Mouse (Mus musculus): ENCODE results near the gene Drp2. TPM values are rescaled to one million over a fixed set of nuclear protein-coding genes. Genes with fewer than 3 reads are reported as not detected.

The Drp2 gene
- polyA plus RNA-seq, 1 experiment from 2014 or later = 1.0 TPM

DNA sequence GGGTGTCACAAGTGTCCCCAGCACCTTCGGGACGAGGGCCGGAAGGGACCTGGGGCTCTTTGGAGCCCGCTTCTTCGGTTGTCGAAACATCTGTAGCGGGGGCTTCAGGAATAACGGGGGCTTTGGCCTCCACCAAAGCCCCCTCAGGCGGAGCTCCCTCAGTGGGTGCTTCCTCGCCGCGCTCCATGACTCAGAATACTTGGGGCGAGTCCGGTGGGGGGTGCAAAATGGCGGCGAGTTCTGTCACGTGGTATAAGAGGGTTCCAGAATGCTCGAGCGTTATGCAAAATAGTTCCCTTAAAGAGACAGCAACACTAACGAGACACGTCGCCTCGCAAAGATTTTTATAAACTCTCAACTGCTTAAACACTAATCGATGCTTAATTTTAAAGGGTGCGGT, 71.9 kb downstream of the Drp2 start, which contains the start of gene Taf7l:
Taf7l (minus strand) TSS at position 201 of the 400 bp plus-strand sequence.
- Histone ChIP-seq H3K36me3 (ENCODE audit: control insufficient read depth, insufficient read depth, low read length) (no peaks in the 10 kb centered on the region), H3K9me3 (ENCODE audit: control insufficient read depth, low read length) (peaks cover 7% of the 10 kb centered on the region), H3K27ac (ENCODE audit: low read depth, low read length) (no peak within 1 kb of the TSS), H3K4me3 (ENCODE audit: low read length) (no peak within 1 kb of the TSS), H3K27me3 (ENCODE audit: control insufficient read depth, insufficient read depth, low read length) (no peaks in the 10 kb centered on the region), H3K4me2 (replicated peaks; ENCODE audit: low read depth, low read length) (no peak within 1 kb of the TSS), H3K9ac (ENCODE audit: low read depth, low read length) (no peak within 1 kb of the TSS), H3K4me1 (ENCODE audit: control insufficient read depth, insufficient read depth, low read length) (no peaks in the 10 kb centered on the region)
- ATAC-seq (ENCODE audit: low FRiP score, low TSS enrichment) = no peak
- WGBS = 90% methylated on average over 25 of the region's 25 CpGs

DNA sequence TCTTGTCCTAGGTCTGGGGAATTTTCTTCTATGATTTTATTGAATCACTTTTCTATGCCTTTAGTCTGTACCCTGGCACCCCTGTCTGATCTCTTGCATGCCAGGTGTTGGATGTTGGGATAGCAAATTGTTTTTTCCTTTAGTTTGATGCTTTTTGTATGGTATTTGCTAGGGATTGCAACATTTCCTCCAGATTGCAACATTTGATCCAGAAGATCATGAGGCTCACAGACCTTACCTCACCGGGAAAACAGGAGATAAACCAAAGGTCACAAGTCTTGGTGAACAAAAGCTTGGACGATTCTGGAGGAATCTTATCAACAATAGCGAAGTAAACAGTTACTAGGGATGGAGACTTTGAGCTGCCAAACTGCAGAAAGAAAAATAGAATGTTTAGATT, 77.4 kb downstream of the Drp2 start:
- Histone ChIP-seq H3K27ac (ENCODE audit: low read depth, low read length) (no peak overlapping the region), H3K36me3 (ENCODE audit: control insufficient read depth, insufficient read depth, low read length) (no peaks in the 10 kb centered on the region), H3K9ac (ENCODE audit: low read depth, low read length) (no peak overlapping the region), H3K9me3 (ENCODE audit: control insufficient read depth, low read length) (no peaks in the 10 kb centered on the region), H3K4me3 (ENCODE audit: low read length) (no peak overlapping the region), H3K4me1 (ENCODE audit: control insufficient read depth, insufficient read depth, low read length) (no peaks in the 10 kb centered on the region), H3K27me3 (ENCODE audit: control insufficient read depth, insufficient read depth, low read length) (no peaks in the 10 kb centered on the region), H3K4me2 (replicated peaks; ENCODE audit: low read depth, low read length) (no peak overlapping the region)
- 70% methylated on average over 3 of the region's 3 CpGs for WGBS
- no peak for ATAC-seq (ENCODE audit: low FRiP score, low TSS enrichment)

DNA sequence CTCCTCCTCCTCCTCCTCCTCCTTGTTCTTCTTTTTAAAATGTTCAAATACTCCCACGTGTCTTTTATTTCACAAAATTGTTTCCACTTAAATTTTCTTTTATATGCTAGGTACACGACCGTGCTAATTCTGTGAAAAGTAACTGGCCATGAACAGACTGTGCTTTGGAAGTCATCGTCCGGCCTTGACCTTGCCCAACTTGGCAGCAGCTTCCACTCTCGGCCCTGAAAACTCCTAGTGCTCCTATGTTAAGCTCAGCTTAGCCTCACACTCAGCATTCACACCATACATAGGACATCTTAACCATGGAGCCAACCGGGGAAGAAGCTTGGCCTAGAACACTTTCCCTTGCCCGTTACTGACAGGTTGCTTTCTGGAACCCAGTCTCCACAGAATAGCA, 96.3 kb downstream of the Drp2 start:
- WGBS = 82% methylated on average over 8 of the region's 8 CpGs
- no peaks in the 10 kb centered on the region for H3K36me3 ChIP-seq (ENCODE audit: control insufficient read depth, insufficient read depth, low read length)
- H3K4me3 ChIP-seq (ENCODE audit: low read length) = no peak overlapping the region
- H3K9ac ChIP-seq (ENCODE audit: low read depth, low read length) = no peak overlapping the region
- no peaks in the 10 kb centered on the region for H3K27me3 ChIP-seq (ENCODE audit: control insufficient read depth, insufficient read depth, low read length)
- no peak overlapping the region for H3K27ac ChIP-seq (ENCODE audit: low read depth, low read length)
- no peaks in the 10 kb centered on the region for H3K4me1 ChIP-seq (ENCODE audit: control insufficient read depth, insufficient read depth, low read length)
- ATAC-seq (ENCODE audit: low FRiP score, low TSS enrichment) = no peak
- H3K9me3 ChIP-seq (ENCODE audit: control insufficient read depth, low read length) = no peaks in the 10 kb centered on the region
- no peak overlapping the region for H3K4me2 ChIP-seq (replicated peaks; ENCODE audit: low read depth, low read length)

Other genes starting within 250 kb of the Drp2 start
- gene Xkrx, start 242.5 kb upstream of the Drp2 start, polyA plus RNA-seq (2014; fragmentation: Nextera tagmentation; extraction: Ambion mirVana) = 0.16 TPM in 1 of 2 replicates, not detected in the other
- gene Arl13a, start 217.1 kb upstream of the Drp2 start, polyA plus RNA-seq (2014; fragmentation: Nextera tagmentation; extraction: Ambion mirVana) = not detected in 2 replicates
- gene Nox1, start 182.6 kb upstream of the Drp2 start, polyA plus RNA-seq (2014; fragmentation: Nextera tagmentation; extraction: Ambion mirVana) = 0.11 and 0.32 TPM in 2 replicates
- gene Trmt2b, start 127.6 kb upstream of the Drp2 start, polyA plus RNA-seq (2014; fragmentation: Nextera tagmentation; extraction: Ambion mirVana) = 11.5 and 18.7 TPM in 2 replicates
- 7.9 and 8.9 TPM in 2 replicates for gene Tmem35a, start 109.3 kb upstream of the Drp2 start, polyA plus RNA-seq (2014; fragmentation: Nextera tagmentation; extraction: Ambion mirVana)
- 42.2 and 43.1 TPM in 2 replicates for gene Cenpi, start 96.5 kb upstream of the Drp2 start, polyA plus RNA-seq (2014; fragmentation: Nextera tagmentation; extraction: Ambion mirVana)
- not detected in 2 replicates for gene Taf7l, start 71.9 kb downstream of the Drp2 start, polyA plus RNA-seq (2014; fragmentation: Nextera tagmentation; extraction: Ambion mirVana)
- gene Timm8a1, start 137.3 kb downstream of the Drp2 start, polyA plus RNA-seq (2014; fragmentation: Nextera tagmentation; extraction: Ambion mirVana) = 92.6 and 104 TPM in 2 replicates
- gene Btk, start 179.0 kb downstream of the Drp2 start, polyA plus RNA-seq (2014; fragmentation: Nextera tagmentation; extraction: Ambion mirVana) = 0.31 and 0.41 TPM in 2 replicates
- 515 and 711 TPM in 2 replicates for gene Rpl36a, start 181.1 kb downstream of the Drp2 start, polyA plus RNA-seq (2014; fragmentation: Nextera tagmentation; extraction: Ambion mirVana)
- gene Gla, start 196.6 kb downstream of the Drp2 start, polyA plus RNA-seq (2014; fragmentation: Nextera tagmentation; extraction: Ambion mirVana) = 5.0 and 6.3 TPM in 2 replicates
- gene Hnrnph2, start 196.6 kb downstream of the Drp2 start, polyA plus RNA-seq (2014; fragmentation: Nextera tagmentation; extraction: Ambion mirVana) = 91.6 and 99.6 TPM in 2 replicates

Measured in kidney, embryonic 14.5 days (tissue).